Mouse (Mus musculus): ENCODE results near the gene Gm20604. TPM values are rescaled to one million over a fixed set of nuclear protein-coding genes. Genes with fewer than 3 reads are reported as not detected.

Gm20604 gene
- polyA plus RNA-seq, 1 experiment from 2014 or later: 31.0 TPM

DNA sequence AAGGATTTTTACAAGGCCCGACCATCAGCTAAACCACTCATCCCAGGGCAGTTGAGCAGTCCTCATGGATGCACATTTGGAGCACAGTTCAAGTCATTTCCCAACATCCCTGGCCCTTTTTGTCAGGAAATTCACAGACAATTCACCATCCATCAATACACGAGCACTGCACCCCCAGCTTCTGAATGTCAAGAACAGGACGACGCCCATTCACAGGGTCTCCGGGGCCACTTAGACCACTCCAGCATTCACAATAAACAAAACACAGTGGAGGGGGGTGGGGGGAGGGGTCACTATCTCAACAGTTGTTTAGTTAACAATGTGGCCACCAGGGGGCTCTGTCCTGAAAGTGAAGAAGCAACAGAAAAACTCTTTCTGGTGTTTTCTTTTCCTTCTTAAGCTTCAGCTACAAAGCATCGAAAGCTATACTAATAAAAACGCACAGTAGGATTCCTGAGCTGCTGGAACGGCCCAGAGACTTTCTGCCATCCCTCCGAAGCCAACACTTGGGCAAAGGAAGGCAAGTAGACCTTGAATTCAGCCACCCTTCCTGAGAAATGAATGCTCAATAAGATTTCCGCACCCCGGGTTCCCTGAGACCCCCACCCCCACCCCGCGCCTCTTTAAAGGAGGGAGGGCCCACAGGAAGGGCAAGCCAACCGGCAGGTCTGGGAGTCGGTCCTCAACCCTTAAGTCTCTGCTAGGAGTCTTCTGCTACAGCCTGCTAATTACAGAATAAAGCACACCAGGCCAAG, 55.9 kb downstream of the Gm20604 start:
- Histone ChIP-seq H3K27ac (replicated peaks) (peak overlapping the region; percentile 71), H3K9me3 (no peaks in the 10 kb centered on the region), H3K4me3 (peak overlapping the region; percentile 77), H3K4me1 (peaks cover 77% of the 10 kb centered on the region), H3K36me3 (replicated peaks) (0 out of 2 replicates have a peak, but pooled peaks cover 4% of the 10 kb centered on the region), H3K27me3 (replicated peaks; ENCODE audit: low read depth, poor library complexity, severe bottlenecking) (peaks cover 17% of the 10 kb centered on the region)
- 6% methylated on average over 15 of the region's 15 CpGs for WGBS
- peak; percentile 85 for DNase-seq (ENCODE audit: low spot score)

DNA sequence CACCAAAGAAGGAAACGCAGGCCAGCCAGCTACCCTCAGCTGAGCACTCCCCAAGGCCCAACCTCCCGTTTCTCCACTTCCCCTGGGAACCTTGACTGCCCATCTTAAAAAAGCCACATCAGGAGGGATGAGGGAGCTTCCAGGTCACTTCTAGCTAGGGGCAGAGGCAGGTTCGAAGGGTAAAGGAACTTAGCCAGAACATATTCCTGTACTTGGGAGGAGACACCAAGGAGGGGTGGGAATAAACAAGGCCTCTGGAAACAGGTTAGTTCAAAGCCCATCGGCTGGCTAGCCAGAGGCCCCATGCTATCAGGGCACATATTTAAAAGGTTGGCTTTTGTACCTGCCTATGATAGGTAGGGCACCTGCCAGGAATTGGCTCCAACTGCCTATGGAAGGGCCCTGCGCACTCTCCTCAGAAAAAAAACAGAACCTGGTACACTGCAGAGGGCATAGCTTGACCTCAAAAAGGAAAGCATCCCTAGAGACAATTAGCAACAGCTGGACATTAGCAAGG, 56.7 kb downstream of the Gm20604 start:
- Histone ChIP-seq H3K9me3 (no peaks in the 10 kb centered on the region), H3K36me3 (replicated peaks) (0 out of 2 replicates have a peak, but pooled peaks cover 4% of the 10 kb centered on the region), H3K4me3 (no peak overlapping the region), H3K27me3 (replicated peaks; ENCODE audit: low read depth, poor library complexity, severe bottlenecking) (peaks cover 14% of the 10 kb centered on the region), H3K27ac (replicated peaks) (no peak overlapping the region; the same call in 1 of the 2 replicates), H3K4me1 (peaks cover 85% of the 10 kb centered on the region)
- DNase-seq (ENCODE audit: low spot score): no peak
- WGBS: 87% methylated on average over 5 of the region's 5 CpGs

DNA sequence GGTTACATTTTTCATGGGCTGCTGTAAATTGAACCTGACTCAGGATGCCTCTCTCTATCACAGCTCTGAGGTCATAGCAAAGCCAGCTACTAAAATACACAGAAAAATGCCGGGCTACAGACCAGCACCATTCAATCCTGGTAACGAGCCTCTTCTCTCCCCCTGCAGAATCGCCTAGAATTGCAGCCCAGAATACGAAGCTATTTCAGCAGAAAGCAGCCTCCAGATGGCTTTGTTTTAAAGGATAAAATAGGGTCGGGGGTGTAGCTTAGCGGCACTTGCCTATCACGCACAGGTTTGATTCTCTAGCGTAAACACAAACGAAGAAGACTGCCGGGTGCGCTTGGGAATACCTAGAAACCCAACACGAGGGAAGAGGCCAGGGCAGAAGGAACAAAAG, 58.0 kb downstream of the Gm20604 start:
- Histone ChIP-seq H3K27me3 (replicated peaks; ENCODE audit: low read depth, poor library complexity, severe bottlenecking) (peaks cover 9% of the 10 kb centered on the region), H3K4me1 (peaks cover 91% of the 10 kb centered on the region), H3K36me3 (replicated peaks) (0 out of 2 replicates have a peak, but pooled peaks cover 4% of the 10 kb centered on the region), H3K27ac (replicated peaks) (peak overlapping the region; percentile 24; the same call in 1 of the 2 replicates), H3K4me3 (no peak overlapping the region), H3K9me3 (no peaks in the 10 kb centered on the region)
- 63% methylated on average over 12 of the region's 12 CpGs for WGBS
- no peak for DNase-seq (ENCODE audit: low spot score)

DNA sequence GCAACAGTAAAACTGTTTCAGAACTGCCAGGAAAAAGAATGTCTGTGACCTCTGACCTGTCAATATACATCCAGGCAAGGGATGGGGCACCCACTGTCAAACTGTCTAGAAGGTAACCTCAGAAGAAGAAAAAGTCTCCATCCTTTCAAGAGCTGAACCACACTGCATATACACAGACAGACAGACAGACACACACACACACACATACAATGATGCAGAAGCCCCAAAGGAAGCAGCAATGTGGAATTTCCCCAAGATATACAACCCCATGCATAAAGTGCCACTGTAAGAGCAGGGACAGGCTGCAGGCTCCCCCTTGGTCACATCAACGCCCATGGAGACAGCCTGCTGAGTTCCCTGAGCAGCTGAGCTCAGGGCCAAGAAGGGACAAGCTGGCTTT, 59.3 kb downstream of the Gm20604 start:
- Histone ChIP-seq H3K9me3 (no peaks in the 10 kb centered on the region), H3K36me3 (replicated peaks) (0 out of 2 replicates have a peak, but pooled peaks cover 4% of the 10 kb centered on the region), H3K27me3 (replicated peaks; ENCODE audit: low read depth, poor library complexity, severe bottlenecking) (peaks cover 9% of the 10 kb centered on the region), H3K4me1 (peaks cover 93% of the 10 kb centered on the region), H3K27ac (replicated peaks) (peak overlapping the region; percentile 85), H3K4me3 (no peak overlapping the region)
- DNase-seq (ENCODE audit: low spot score): no peak
- 18% methylated on average over 1 of the region's 1 CpGs for WGBS

DNA sequence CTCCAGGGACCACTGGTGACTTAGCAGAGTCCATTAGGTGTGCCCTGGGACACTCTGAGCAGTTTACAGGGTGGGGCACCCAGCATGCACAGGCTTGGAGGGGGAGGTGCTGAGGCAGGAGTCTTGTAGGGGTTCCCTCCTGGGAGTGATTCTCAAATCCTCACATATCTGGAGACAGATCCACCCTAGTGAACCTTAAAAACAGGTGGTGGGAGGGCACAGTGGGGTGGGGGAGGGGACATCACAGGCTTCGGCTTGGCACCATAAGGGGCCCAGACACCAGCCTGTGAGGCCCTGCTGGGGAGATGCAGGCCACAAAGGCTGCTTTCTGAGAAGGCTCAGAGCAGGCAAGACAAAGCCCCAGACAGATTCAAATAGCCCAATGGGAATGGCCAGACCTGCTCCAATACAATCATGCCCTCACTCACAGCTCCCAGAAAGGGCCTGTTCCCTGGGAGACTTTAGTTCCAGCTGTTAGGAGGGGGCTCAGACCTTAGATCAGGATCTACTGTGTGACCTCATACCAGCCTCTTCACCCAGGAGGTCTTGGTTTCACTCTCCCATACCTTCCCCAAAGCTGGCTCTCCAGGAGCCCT, 60.3 kb downstream of the Gm20604 start:
- H3K36me3 ChIP-seq (replicated peaks): 0 out of 2 replicates have a peak, but pooled peaks cover 4% of the 10 kb centered on the region
- H3K9me3 ChIP-seq: no peaks in the 10 kb centered on the region
- peak; percentile 21 for DNase-seq (ENCODE audit: low spot score)
- peaks cover under 1% of the 10 kb centered on the region for H3K27me3 ChIP-seq (replicated peaks; ENCODE audit: low read depth, poor library complexity, severe bottlenecking)
- no peak overlapping the region for H3K4me3 ChIP-seq
- WGBS: 31% methylated on average over 1 of the region's 1 CpGs
- H3K27ac ChIP-seq (replicated peaks): peak overlapping the region; percentile 85
- H3K4me1 ChIP-seq: peaks cover 83% of the 10 kb centered on the region

DNA sequence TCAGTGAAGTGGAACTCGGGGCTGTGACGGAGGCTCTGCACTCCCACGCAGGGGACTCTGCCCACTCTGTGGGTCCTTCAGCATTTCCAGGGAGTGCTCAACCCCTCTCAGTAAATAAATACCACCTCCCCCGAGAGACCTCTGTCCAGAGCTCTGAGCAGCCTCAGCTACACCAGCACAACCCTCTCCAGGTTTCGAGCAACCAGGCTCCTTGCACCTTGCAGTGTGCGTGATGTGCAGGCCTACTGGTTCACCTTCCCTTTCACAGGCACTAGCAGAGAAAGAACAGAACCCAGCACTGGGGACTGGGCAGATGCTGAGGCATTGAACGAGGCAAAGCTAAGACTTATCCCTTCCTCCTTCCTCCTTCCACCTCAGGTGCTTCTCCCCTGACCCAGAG, 61.1 kb downstream of the Gm20604 start:
- no peak overlapping the region for H3K4me3 ChIP-seq
- no peaks in the 10 kb centered on the region for H3K27me3 ChIP-seq (replicated peaks; ENCODE audit: low read depth, poor library complexity, severe bottlenecking)
- WGBS: 71% methylated on average over 7 of the region's 7 CpGs
- no peaks in the 10 kb centered on the region for H3K9me3 ChIP-seq
- no peak for DNase-seq (ENCODE audit: low spot score)
- H3K4me1 ChIP-seq: peaks cover 75% of the 10 kb centered on the region
- peak overlapping the region; percentile 85 for H3K27ac ChIP-seq (replicated peaks)
- H3K36me3 ChIP-seq (replicated peaks): 0 out of 2 replicates have a peak, but pooled peaks cover 4% of the 10 kb centered on the region

DNA sequence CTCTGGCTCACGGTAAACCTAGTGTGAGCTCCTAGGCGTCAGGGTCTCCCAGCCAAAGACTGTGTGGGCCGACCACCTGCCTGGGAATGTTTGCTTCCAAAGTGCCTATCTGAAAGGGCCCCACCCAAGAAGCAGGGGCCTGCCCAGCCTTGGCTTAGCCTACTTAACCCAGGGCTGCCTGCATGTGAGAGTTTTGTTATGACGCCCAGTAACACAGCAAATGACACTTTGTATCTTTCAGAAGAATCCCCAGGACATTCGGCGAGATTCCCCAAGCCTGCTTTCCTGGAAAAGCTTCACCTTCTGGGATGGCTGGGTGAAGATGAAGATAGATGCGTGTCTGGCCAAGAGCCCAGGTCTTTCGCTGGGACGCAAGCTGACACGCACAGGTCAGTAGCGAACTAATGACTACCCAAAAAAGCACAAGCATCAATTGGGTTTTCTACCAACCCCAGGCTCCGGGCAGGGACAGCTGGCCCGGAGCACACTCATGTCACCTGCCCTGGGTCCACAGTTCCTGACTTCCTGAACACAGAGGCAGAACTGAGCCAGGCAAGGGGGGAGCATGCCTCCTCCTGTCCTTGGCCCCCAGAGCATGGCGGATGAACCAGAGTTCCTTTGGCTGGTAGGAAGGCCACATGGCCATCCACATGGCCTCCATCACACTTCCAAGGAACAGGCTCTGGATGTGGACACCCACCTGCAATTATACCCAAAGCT, 61.7 kb downstream of the Gm20604 start:
- DNase-seq (ENCODE audit: low spot score): no peak
- peaks cover 70% of the 10 kb centered on the region for H3K4me1 ChIP-seq
- H3K4me3 ChIP-seq: no peak overlapping the region
- no peaks in the 10 kb centered on the region for H3K9me3 ChIP-seq
- H3K27me3 ChIP-seq (replicated peaks; ENCODE audit: low read depth, poor library complexity, severe bottlenecking): no peaks in the 10 kb centered on the region
- H3K36me3 ChIP-seq (replicated peaks): 0 out of 2 replicates have a peak, but pooled peaks cover 4% of the 10 kb centered on the region
- peak overlapping the region; percentile 85 for H3K27ac ChIP-seq (replicated peaks)
- WGBS: 90% methylated on average over 14 of the region's 14 CpGs

DNA sequence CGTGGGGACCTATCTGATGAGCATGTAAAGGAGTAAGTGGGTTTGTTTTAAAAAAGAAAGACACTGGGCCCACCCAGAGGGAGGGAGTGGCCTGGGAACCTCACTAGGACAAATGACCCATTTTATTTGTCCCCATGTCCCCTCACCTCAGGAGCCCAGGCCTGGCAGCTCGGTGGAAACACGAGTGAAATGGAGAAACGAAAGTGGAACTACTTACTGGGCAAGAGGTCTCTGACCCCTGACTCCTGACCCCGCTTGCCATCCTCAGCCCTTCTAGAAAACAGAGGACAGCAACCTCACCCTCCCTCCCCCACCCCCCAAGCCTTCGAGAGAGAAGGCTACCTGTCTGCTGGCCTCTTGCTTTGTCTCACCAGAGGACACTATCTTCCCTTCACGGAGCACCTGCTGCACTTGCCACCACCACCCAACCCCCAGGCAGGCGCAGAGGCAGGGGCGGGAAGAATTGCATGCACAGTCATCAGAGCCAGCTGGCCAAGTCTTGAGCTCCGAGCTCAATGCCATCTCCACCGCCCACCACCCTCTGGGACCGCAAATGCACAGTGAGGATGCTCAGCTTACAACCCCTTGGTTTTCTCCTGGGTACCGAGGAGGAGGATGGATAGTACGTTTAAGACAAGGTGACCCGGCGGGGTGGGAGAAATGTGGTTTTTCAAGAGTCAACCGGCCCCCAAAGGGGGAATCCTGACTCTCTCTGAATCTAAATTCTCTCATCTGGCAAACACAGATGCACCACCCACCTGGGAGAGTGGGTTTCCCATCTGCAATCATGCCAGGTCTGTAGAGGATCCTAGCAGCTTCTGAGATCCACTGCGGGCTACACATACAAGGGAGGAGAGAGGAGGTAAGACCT, 62.9 kb downstream of the Gm20604 start:
- Histone ChIP-seq H3K36me3 (replicated peaks) (no peaks in the 10 kb centered on the region), H3K9me3 (no peaks in the 10 kb centered on the region), H3K27ac (replicated peaks) (peak overlapping the region; percentile 37; the same call in 1 of the 2 replicates), H3K4me1 (peaks cover 73% of the 10 kb centered on the region), H3K27me3 (replicated peaks; ENCODE audit: low read depth, poor library complexity, severe bottlenecking) (no peaks in the 10 kb centered on the region), H3K4me3 (no peak overlapping the region)
- 59% methylated on average over 18 of the region's 18 CpGs for WGBS
- no peak for DNase-seq (ENCODE audit: low spot score)

DNA sequence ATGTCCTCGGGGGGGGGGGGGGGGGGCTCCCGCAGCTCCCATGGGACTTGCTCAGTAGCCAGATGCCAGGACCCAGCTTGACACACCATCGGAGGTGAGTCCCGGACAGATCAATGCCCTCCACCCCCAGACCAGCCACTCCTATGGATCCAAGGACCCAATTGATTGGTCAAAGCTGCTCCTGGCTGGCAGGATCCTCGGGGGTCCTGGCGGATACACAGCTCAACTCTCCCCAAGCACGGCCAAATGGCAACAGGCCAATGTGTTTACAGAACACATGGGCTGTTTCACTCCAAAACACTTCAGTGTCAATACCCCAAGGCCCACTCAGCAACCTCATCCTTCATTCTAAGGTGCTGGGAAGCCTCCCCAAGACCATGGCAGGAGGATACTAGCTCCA, 66.7 kb downstream of the Gm20604 start:
- H3K9me3 ChIP-seq: no peaks in the 10 kb centered on the region
- H3K4me3 ChIP-seq: no peak overlapping the region
- no peaks in the 10 kb centered on the region for H3K36me3 ChIP-seq (replicated peaks)
- WGBS: 84% methylated on average over 7 of the region's 7 CpGs
- H3K27me3 ChIP-seq (replicated peaks; ENCODE audit: low read depth, poor library complexity, severe bottlenecking): no peaks in the 10 kb centered on the region
- peak overlapping the region; percentile 61; the same call in 1 of the 2 replicates for H3K27ac ChIP-seq (replicated peaks)
- DNase-seq (ENCODE audit: low spot score): no peak
- H3K4me1 ChIP-seq: peaks cover 48% of the 10 kb centered on the region

Data from embryonic facial prominence, embryonic 10.5 days (tissue).